Mouse (Mus musculus) erythroblast, adult 5-6 weeks (primary cell): ENCODE data around the gene Zfp689. TPM values are rescaled to one million over a fixed set of nuclear protein-coding genes. Genes with fewer than 3 reads are reported as not detected.
"Not testable (repeated sequence)": the region's sequence is repeated elsewhere in the genome, so short reads cannot be mapped to it uniquely, and the experiment has no call there.

Source experiments
- ATAC-seq: replicated peaks from 2 replicates; pipeline ENCODE4 v1.8.0; 2016; ENCODE audit warnings: moderate number of reproducible peaks, mild to moderate bottlenecking, moderate TSS enrichment, inconsistent platforms; ENCODE audit not compliant: poor library complexity, low FRiP score, severe bottlenecking
- total RNA-seq, 2 experiments: library from RNA; stranded (forward) in 1 of 2; stranded (reverse) in 1 of 2; fragments of 150-400 nt in 1 of 2; fragments of 200-764, 138-1000 nt in 1 of 2; gene quantifications; 2 replicates each; pipeline versions ENCODE4 v1.2.3 to v1.2.4; 2015 to 2017; ENCODE audit warnings: low replicate concordance in 2 of 2

Gene Zfp689
- total RNA-seq, 2 experiments from 2014 or later: 0.26 TPM; not detected in 1

- ATAC-seq: peak; percentile 38
Measured at GRCm38 (mm10) chr7:127471646-127472010, 22.7 kb upstream of the Zfp689 start.

GRCm38 (mm10) chr7:127470743-127471645 lies 22.0 kb upstream of the Zfp689 start:
- ATAC-seq: peak; percentile 88

GRCm38 (mm10) chr7:127470011-127470715 lies 21.2 kb upstream of the Zfp689 start:
- peak; percentile 48 for ATAC-seq

GRCm38 (mm10) chr7:127466606-127467005 lies 17.6 kb upstream of the Zfp689 start:
- no peak for ATAC-seq

- ATAC-seq: 0 out of 2 replicates have a peak, but pooled peaks have one; percentile 51
Measured at GRCm38 (mm10) chr7:127465670-127466069, 16.7 kb upstream of the Zfp689 start.

- no peak for ATAC-seq
Measured at GRCm38 (mm10) chr7:127465191-127465590, 16.2 kb upstream of the Zfp689 start.

GRCm38 (mm10) chr7:127459311-127459710 lies 10.4 kb upstream of the Zfp689 start, which contains the start of gene Prr14:
Gene Prr14 (plus strand): TSS chr7:127459611.
- 0 out of 2 replicates have a peak, but pooled peaks have one; percentile 56 for ATAC-seq

- ATAC-seq: not testable (repeated sequence)
Measured at GRCm38 (mm10) chr7:127458371-127459122, 9.6 kb upstream of the Zfp689 start.

- ATAC-seq: no peak
Measured at GRCm38 (mm10) chr7:127454905-127455304, 5.9 kb upstream of the Zfp689 start.

GRCm38 (mm10) chr7:127453056-127453455 lies 4.1 kb upstream of the Zfp689 start:
- no peak for ATAC-seq

- ATAC-seq: no peak
Measured at GRCm38 (mm10) chr7:127449966-127450365, 1.0 kb upstream of the Zfp689 start.

- ATAC-seq: no peak
Measured at GRCm38 (mm10) chr7:127443976-127444375, 5.0 kb downstream of the Zfp689 start.

GRCm38 (mm10) chr7:127437724-127438123 lies 11.2 kb downstream of the Zfp689 start:
- no peak; the same call in 1 of the 2 replicates for ATAC-seq

- ATAC-seq: no peak
Measured at GRCm38 (mm10) chr7:127435206-127435605, 13.8 kb downstream of the Zfp689 start.

- ATAC-seq: no peak
Measured at GRCm38 (mm10) chr7:127426354-127426753, 22.6 kb downstream of the Zfp689 start.

GRCm38 (mm10) chr7:127425911-127426310 lies 23.0 kb downstream of the Zfp689 start:
- no peak for ATAC-seq

GRCm38 (mm10) chr7:127425291-127425690 lies 23.7 kb downstream of the Zfp689 start:
- no peak for ATAC-seq

- peak; percentile 75 for ATAC-seq
Measured at GRCm38 (mm10) chr7:127422247-127422646, 26.7 kb downstream of the Zfp689 start.

- ATAC-seq: peak; percentile 91
Measured at GRCm38 (mm10) chr7:127421388-127422191, 27.4 kb downstream of the Zfp689 start, which contains the start of gene Zfp688. Gene Zfp688 (minus strand): TSS chr7:127422068.
